Mouse (Mus musculus): Measurements from ENCODE around the gene Rab43.

GRCm38 (mm10) chr6:87802462-87802861 is 9.5 kb downstream of the Rab43 start:
- no peak for TF ChIP-seq GATA1 (IDR thresholded peaks at IDR 0.05; ENCODE audit: borderline replicate concordance, low read length)
- no peak for TF ChIP-seq FLI1 (IDR thresholded peaks at IDR 0.05; ENCODE audit: low read length)

Measured in megakaryocyte, embryonic 14.5 days (primary cell).